Mouse (Mus musculus) kidney, adult 2 months (tissue): ENCODE results near the gene Hoxc6. TPM values are rescaled to one million over a fixed set of nuclear protein-coding genes. Genes with fewer than 3 reads are reported as not detected.
A peak's percentile ranks its signal among the peaks of the same experiment; 100 is the strongest.

ENCODE experiments used
- DNase-seq: peaks from one replicate; pipeline ENCODE4 v3.0.0; 2021
- H3K27ac ChIP-seq: fragments of 200-500 bp; 2 replicates; pipeline ENCODE4 v1.5.1; 2012; ENCODE audit warnings: low read depth, low read length, control low read depth, inconsistent platforms; ENCODE audit not compliant: insufficient read depth
- H3K27me3 ChIP-seq: fragments of 200-500 bp; replicated peaks from 2 replicates; pipeline ENCODE4 v1.6.1; 2012; ENCODE audit warnings: mild to moderate bottlenecking, moderate library complexity, low read length, inconsistent platforms; ENCODE audit not compliant: control insufficient read depth, insufficient read depth
- H3K36me3 ChIP-seq: fragments of 200-500 bp; 2 replicates; pipeline ENCODE4 v1.6.1; 2012; ENCODE audit warnings: mild to moderate bottlenecking, moderate library complexity, low read length, inconsistent platforms; ENCODE audit not compliant: control insufficient read depth, insufficient read depth
- H3K4me1 ChIP-seq: fragments of 200-500 bp; 2 replicates; pipeline ENCODE4 v1.6.1; 2011; ENCODE audit warnings: low read length; ENCODE audit not compliant: control insufficient read depth, insufficient read depth
- H3K4me3 ChIP-seq: fragments of 200-500 bp; 2 replicates; pipeline ENCODE4 v1.5.1; 2011; ENCODE audit warnings: mild to moderate bottlenecking, low read depth, low read length, control low read depth; ENCODE audit not compliant: insufficient read depth
- CTCF ChIP-seq: fragments of 200-500 bp; conservative IDR thresholded peaks from 2 replicates; pipeline ENCODE4 v1.5.1; 2011; ENCODE audit warnings: low read depth, mild to moderate bottlenecking, control low read depth, low read length, moderate library complexity, mixed read lengths; ENCODE audit not compliant: insufficient read depth, insufficient read length
- POLR2A ChIP-seq: fragments of 200-500 bp; IDR thresholded peaks from one replicate; pipeline ENCODE4 v1.6.1; 2011; ENCODE audit warnings: low read depth, low read length, control low read depth
- WGBS: fragments of 180-500 bp; shearing (Covaris S2); methylation state at CpG from one replicate; pipeline ENCODE4 v1.1.7; 2018; 5-methylcytosine and 5-hydroxymethylcytosine counted together
- polyA plus RNA-seq: library from polyadenylated mRNA; depleted of rRNA; stranded (reverse); fragments of >200 nt; gene quantifications from 2 replicates; pipeline ENCODE4 v1.2.3, GENCODE M21; 2012

The Hoxc6 gene
- polyA plus RNA-seq, 1 experiment: 25.4 TPM

DNA sequence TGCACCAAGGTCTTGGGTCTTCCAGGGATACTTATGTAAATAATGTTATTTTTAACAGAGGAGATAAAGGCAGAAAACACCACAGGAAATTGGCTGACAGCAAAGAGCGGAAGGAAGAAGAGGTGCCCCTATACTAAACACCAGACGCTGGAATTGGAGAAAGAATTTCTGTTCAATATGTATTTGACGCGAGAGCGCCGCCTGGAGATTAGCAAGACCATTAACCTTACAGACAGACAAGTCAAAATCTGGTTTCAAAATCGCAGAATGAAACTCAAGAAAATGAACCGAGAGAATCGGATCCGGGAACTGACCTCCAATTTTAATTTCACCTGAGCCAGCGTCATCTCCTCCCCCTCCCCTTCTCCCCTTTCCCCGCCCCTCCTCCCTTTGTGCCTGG is 27.3 kb upstream of the Hoxc6 start:
- TF ChIP-seq POLR2A (no peak), CTCF (no peak)
- Histone ChIP-seq H3K27me3 (no peaks in the 10 kb centered on the region), H3K4me1 (peaks cover 4% of the 10 kb centered on the region; the same call in 1 of the 2 replicates), H3K27ac (peak overlapping the region; percentile 26), H3K4me3 (no peak overlapping the region), H3K36me3 (no peaks in the 10 kb centered on the region)
- WGBS: 8% methylated on average over 12 of the region's 12 CpGs
- peak; percentile 67 for DNase-seq

GRCm38 (mm10) chr15:102972254-102972653 is 25.8 kb upstream of the Hoxc6 start:
- Histone ChIP-seq H3K27me3 (no peaks in the 10 kb centered on the region), H3K27ac (peak overlapping the region; percentile 63), H3K36me3 (no peaks in the 10 kb centered on the region), H3K4me3 (peak overlapping the region; percentile 49), H3K4me1 (peaks cover 4% of the 10 kb centered on the region; the same call in 1 of the 2 replicates)
- TF ChIP-seq CTCF (no peak), POLR2A (no peak)
- WGBS: 19% methylated on average over 21 of the region's 21 CpGs
- no peak for DNase-seq

GRCm38 (mm10) chr15:102972753-102973152 is 25.3 kb upstream of the Hoxc6 start:
- Histone ChIP-seq H3K4me3 (peak overlapping the region; percentile 49), H3K36me3 (no peaks in the 10 kb centered on the region), H3K4me1 (peaks cover 6% of the 10 kb centered on the region; the same call in 1 of the 2 replicates), H3K27me3 (no peaks in the 10 kb centered on the region), H3K27ac (peak overlapping the region; percentile 63)
- TF ChIP-seq POLR2A (no peak), CTCF (no peak)
- WGBS: 38% methylated on average over 6 of the region's 6 CpGs
- DNase-seq: no peak

DNA sequence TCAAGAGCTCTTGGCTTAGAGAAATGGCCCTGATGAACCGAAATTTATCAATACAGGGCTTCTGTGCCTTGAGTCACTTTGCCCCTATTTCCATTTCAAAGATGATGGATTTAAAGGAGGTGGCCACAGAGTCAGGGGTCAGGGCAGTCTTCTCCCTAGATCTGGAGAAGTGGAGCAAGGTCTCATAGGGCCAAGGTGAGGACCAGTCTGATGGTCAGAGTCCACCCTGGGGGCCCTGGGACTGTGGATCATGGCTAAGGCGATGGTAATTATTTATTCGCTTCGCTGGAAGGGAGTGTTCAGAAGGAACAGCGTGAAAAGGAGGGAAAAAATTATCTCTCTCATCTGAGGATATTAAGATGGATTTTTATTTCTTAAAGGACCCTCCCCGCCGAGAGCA is 23.0 kb upstream of the Hoxc6 start:
- WGBS: 27% methylated on average over 7 of the region's 7 CpGs
- DNase-seq: peak; percentile 60
- no peak overlapping the region for H3K4me3 ChIP-seq
- H3K36me3 ChIP-seq: no peaks in the 10 kb centered on the region
- H3K27ac ChIP-seq: no peak overlapping the region
- TF ChIP-seq CTCF (no peak), POLR2A (no peak)
- H3K4me1 ChIP-seq: peaks cover 11% of the 10 kb centered on the region; the same call in 1 of the 2 replicates
- no peaks in the 10 kb centered on the region for H3K27me3 ChIP-seq

- 11% methylated on average over 21 of the region's 21 CpGs for WGBS
- peaks cover 11% of the 10 kb centered on the region for H3K4me1 ChIP-seq
- no peak for TF ChIP-seq POLR2A
- TF ChIP-seq CTCF: no peak
- peak overlapping the region; percentile 79 for H3K27ac ChIP-seq
- no peaks in the 10 kb centered on the region for H3K36me3 ChIP-seq
- peak overlapping the region; percentile 47 for H3K4me3 ChIP-seq
- H3K27me3 ChIP-seq: no peaks in the 10 kb centered on the region
- peak; percentile 67 for DNase-seq
Observed at GRCm38 (mm10) chr15:102975688-102976111, 22.4 kb upstream of the Hoxc6 start.

DNA sequence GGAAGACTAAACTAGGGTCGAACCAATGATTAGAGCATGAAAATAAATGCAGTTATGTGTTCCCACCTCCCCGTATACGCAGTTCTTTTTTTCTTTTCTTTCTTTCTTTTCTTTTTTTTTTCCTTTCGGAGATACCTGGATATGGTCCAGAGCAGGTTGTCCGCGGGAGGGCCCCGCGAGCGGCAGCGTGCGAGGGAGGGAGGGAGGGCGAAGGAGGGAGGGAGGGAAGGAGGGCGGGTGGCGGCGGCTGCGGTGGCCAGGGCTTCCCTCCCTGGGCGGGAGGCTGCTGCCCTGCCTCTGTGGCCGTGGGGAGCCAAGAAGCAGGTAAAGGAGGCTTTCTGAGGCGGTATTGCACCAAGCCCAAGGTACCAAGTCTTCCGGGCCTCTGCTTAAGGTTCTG is 21.9 kb upstream of the Hoxc6 start, which contains the start of gene Hoxc9:
Gene Hoxc9 (plus strand): TSS at position 269 of the 400 bp plus-strand sequence.
- Histone ChIP-seq H3K4me1 (peaks cover 11% of the 10 kb centered on the region), H3K27ac (peak within 1 kb of the TSS; percentile 79), H3K36me3 (no peaks in the 10 kb centered on the region), H3K4me3 (peak within 1 kb of the TSS; percentile 47), H3K27me3 (no peaks in the 10 kb centered on the region)
- no peak for TF ChIP-seq CTCF
- no peak for TF ChIP-seq POLR2A
- DNase-seq: no peak
- 2% methylated on average over 17 of the region's 20 CpGs for WGBS

- Histone ChIP-seq H3K36me3 (no peaks in the 10 kb centered on the region), H3K4me1 (peaks cover 11% of the 10 kb centered on the region), H3K27ac (peak overlapping the region; percentile 64), H3K4me3 (peak overlapping the region; percentile 47), H3K27me3 (no peaks in the 10 kb centered on the region)
- peak; percentile 58 for DNase-seq
- 1% methylated on average over 37 of the region's 37 CpGs for WGBS
- TF ChIP-seq POLR2A (no peak), CTCF (no peak)
Observed at GRCm38 (mm10) chr15:102976631-102977422, 21.2 kb upstream of the Hoxc6 start.
